Mouse (Mus musculus): Measurements from ENCODE around the gene Ube2cbp.
A peak's percentile ranks its signal among the peaks of the same experiment; 100 is the strongest.

DNA sequence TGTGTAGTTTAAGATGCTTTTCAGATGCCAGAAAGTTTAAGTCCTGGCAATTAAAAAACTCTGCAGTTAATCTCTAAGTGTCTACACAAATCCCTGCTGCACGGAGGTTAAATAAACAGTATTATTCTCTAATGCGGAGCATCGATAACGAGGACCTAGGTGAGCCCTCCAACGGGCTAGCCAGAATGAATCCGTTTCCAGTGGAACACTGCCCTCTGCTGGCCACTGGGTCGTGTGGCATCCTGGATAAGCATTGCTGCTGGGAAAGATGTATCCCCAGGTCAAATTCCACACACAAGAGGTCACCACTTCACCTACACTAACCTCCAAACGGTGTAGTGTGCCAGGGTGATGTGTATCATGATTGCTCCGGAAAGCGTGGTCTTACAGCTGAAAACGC lies 15.2 kb downstream of the Ube2cbp start:
- TF ChIP-seq CTCF (IDR thresholded peaks at IDR 0.05; ENCODE audit: low read depth) (peak; percentile 97), EP300 (optimal IDR thresholded peaks at IDR 0.05) (no peak)

Measured in stomach, postnatal 0 days (tissue).